ENCODE assay signal across 10 mouse cellular contexts in genomic region chr19:31529890-31530289, GRCm38 (mm10).
"Had no signal": no experiment of that assay in that cellular context is flagged by ENCODE, and none has a peak within 500 bp of the region (broad histone marks: within the 10 kb centered on the region; RNA-seq: fewer than 3 reads in every experiment).

No protein-coding gene starts in this region.

- H3K9me3 ChIP-seq: intestine, embryonic 15.5 days; limb, embryonic 13.5 days; midbrain, embryonic 10.5 days; midbrain, embryonic 15.5 days; stomach, embryonic 15.5 days had no signal

- DNase-seq: right cerebral cortex, postnatal 14 days; thymus, adult 2 months; thymus, postnatal 25 days had no signal

- H3K27me3 ChIP-seq: intestine, embryonic 15.5 days; limb, embryonic 13.5 days; midbrain, embryonic 15.5 days; stomach, embryonic 15.5 days had no signal

- H3K9ac ChIP-seq: intestine, embryonic 15.5 days; limb, embryonic 13.5 days; liver, embryonic 14.5 days; midbrain, embryonic 15.5 days; stomach, embryonic 15.5 days had no signal

- H3K4me2 ChIP-seq: intestine, embryonic 15.5 days; midbrain, embryonic 15.5 days; stomach, embryonic 15.5 days had no signal

- H3K36me3 ChIP-seq: intestine, embryonic 15.5 days; limb, embryonic 13.5 days; midbrain, embryonic 10.5 days; midbrain, embryonic 15.5 days; stomach, embryonic 15.5 days had no signal

- H3K27ac ChIP-seq: intestine, embryonic 15.5 days; layer of hippocampus, adult 2 months; limb, embryonic 13.5 days; liver, embryonic 14.5 days; midbrain, embryonic 10.5 days; midbrain, embryonic 15.5 days; stomach, embryonic 15.5 days had no signal

- H3K4me1 ChIP-seq: midbrain, embryonic 15.5 days had no signal

- ATAC-seq: intestine, embryonic 15.5 days; midbrain, embryonic 15.5 days had no signal

- H3K4me3 ChIP-seq: intestine, embryonic 15.5 days; layer of hippocampus, adult 2 months; limb, embryonic 13.5 days; midbrain, embryonic 10.5 days; midbrain, embryonic 15.5 days; stomach, embryonic 15.5 days had no signal
